Mouse (Mus musculus) liver, adult 2 months (tissue): ENCODE measurements around the gene Il6st.

Experiments
- CTCF ChIP-seq: fragments of 200-500 bp; IDR thresholded peaks from 2 replicates; pipeline ENCODE4 v1.5.1; 2011; ENCODE audit warnings: low read depth, low read length, control low read depth
- POLR2A ChIP-seq: fragments of 200-500 bp; IDR thresholded peaks from 2 replicates; pipeline ENCODE4 v1.6.1; 2011; ENCODE audit warnings: low read length, control low read depth; ENCODE audit not compliant: insufficient read depth; ENCODE audit errors: extremely low read depth

DNA sequence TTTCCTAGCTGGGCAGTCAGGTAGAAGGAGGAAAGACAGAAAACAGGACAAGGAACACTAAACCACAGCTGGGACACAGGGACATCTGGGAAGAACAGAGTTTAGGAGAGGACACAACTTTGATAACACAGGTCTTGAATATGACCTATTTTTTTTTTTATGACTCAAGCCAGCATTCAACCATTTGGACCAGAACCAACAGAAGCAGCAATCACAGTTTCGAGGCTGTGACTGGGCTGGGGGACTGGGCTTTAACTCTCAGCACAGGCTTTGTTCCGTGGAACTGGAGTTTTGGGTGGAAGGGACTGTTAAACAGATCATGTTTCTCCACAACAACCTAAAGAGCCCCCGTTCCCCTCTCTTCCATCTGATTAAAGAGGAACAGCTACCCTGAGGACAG, 76.7 kb downstream of the Il6st start:
- no peak for TF ChIP-seq CTCF
- TF ChIP-seq POLR2A = no peak
